Mouse (Mus musculus) adipocyte (in vitro differentiated cells): Measurements from ENCODE around the gene Stard13.

Experiments
- DNase-seq: peaks from one replicate; pipeline ENCODE4 v3.0.0-alpha.2; 2016; ENCODE audit warnings: low spot score

Gene Stard13

GRCm38 (mm10) chr5:151056920-151057294 is 176.7 kb downstream of the Stard13 start:
- DNase-seq: no peak

- DNase-seq: no peak
Measured at GRCm38 (mm10) chr5:151056255-151056919, 177.2 kb downstream of the Stard13 start.

- no peak for DNase-seq
Measured at GRCm38 (mm10) chr5:151055426-151056090, 178.1 kb downstream of the Stard13 start.

- no peak for DNase-seq
Measured at GRCm38 (mm10) chr5:151054743-151055114, 178.9 kb downstream of the Stard13 start.

GRCm38 (mm10) chr5:151054100-151054742 is 179.4 kb downstream of the Stard13 start:
- DNase-seq: peak; percentile 27

- no peak for DNase-seq
Measured at GRCm38 (mm10) chr5:151053190-151053589, 180.4 kb downstream of the Stard13 start.

GRCm38 (mm10) chr5:151052331-151052730 is 181.3 kb downstream of the Stard13 start:
- no peak for DNase-seq

GRCm38 (mm10) chr5:151047488-151047887 is 186.1 kb downstream of the Stard13 start:
- DNase-seq: no peak

- no peak for DNase-seq
Measured at GRCm38 (mm10) chr5:151046917-151047316, 186.7 kb downstream of the Stard13 start.

- DNase-seq: no peak
Measured at GRCm38 (mm10) chr5:151046131-151046530, 187.5 kb downstream of the Stard13 start.

GRCm38 (mm10) chr5:151042911-151043310 is 190.7 kb downstream of the Stard13 start:
- DNase-seq: no peak

GRCm38 (mm10) chr5:151037871-151038270 is 195.8 kb downstream of the Stard13 start:
- no peak for DNase-seq

GRCm38 (mm10) chr5:151034715-151035512 is 198.7 kb downstream of the Stard13 start:
- no peak for DNase-seq

- no peak for DNase-seq
Measured at GRCm38 (mm10) chr5:151028906-151029305, 204.7 kb downstream of the Stard13 start.

- no peak for DNase-seq
Measured at GRCm38 (mm10) chr5:151027171-151027570, 206.5 kb downstream of the Stard13 start.

GRCm38 (mm10) chr5:151026069-151026468 is 207.6 kb downstream of the Stard13 start:
- no peak for DNase-seq

- DNase-seq: no peak
Measured at GRCm38 (mm10) chr5:151024483-151024882, 209.2 kb downstream of the Stard13 start.

- no peak for DNase-seq
Measured at GRCm38 (mm10) chr5:151023461-151023860, 210.2 kb downstream of the Stard13 start.

GRCm38 (mm10) chr5:151022939-151023338 is 210.7 kb downstream of the Stard13 start:
- DNase-seq: no peak

GRCm38 (mm10) chr5:151022026-151022425 is 211.6 kb downstream of the Stard13 start:
- DNase-seq: no peak

GRCm38 (mm10) chr5:151020831-151021230 is 212.8 kb downstream of the Stard13 start:
- DNase-seq: no peak

GRCm38 (mm10) chr5:151020031-151020820 is 213.4 kb downstream of the Stard13 start:
- no peak for DNase-seq
